Mouse (Mus musculus) kidney, embryonic 15.5 days (tissue): ENCODE measurements around the gene Hist1h3b. TPM values are rescaled to one million over a fixed set of nuclear protein-coding genes. Genes with fewer than 3 reads are reported as not detected.
"Not testable (repeated sequence)": the region's sequence is repeated elsewhere in the genome, so short reads cannot be mapped to it uniquely, and the experiment has no call there.

Source experiments
- ATAC-seq: fragments of 200-750 bp; cut with Nextera tagmentation; replicated peaks from 2 replicates; pipeline ENCODE4 v1.8.0; 2017; ENCODE audit warnings: moderate TSS enrichment; ENCODE audit not compliant: low FRiP score
- H3K27ac ChIP-seq: fragments of 300-500 bp; sonication (generic); 2 replicates; pipeline ENCODE4 v1.5.1; 2015; ENCODE audit warnings: mild to moderate bottlenecking, inconsistent platforms
- H3K27me3 ChIP-seq: fragments of 300-500 bp; sonication (generic); 2 replicates; pipeline ENCODE4 v1.6.1; 2015; ENCODE audit warnings: inconsistent platforms
- H3K36me3 ChIP-seq: fragments of 300-500 bp; sonication (generic); 2 replicates; pipeline ENCODE4 v1.6.1; 2015; ENCODE audit warnings: inconsistent platforms
- H3K4me1 ChIP-seq: fragments of 300-500 bp; sonication (generic); 2 replicates; pipeline ENCODE4 v1.6.1; 2015; ENCODE audit warnings: inconsistent platforms
- H3K4me2 ChIP-seq: fragments of 300-500 bp; sonication (generic); 2 replicates; pipeline ENCODE4 v1.6.1; 2015; ENCODE audit warnings: moderate library complexity, mild to moderate bottlenecking, inconsistent platforms
- H3K4me3 ChIP-seq: fragments of 300-500 bp; sonication (generic); replicated peaks from 2 replicates; pipeline ENCODE4 v1.5.1; 2015; ENCODE audit warnings: mild to moderate bottlenecking, inconsistent platforms
- H3K9ac ChIP-seq: fragments of 300-500 bp; sonication (generic); 2 replicates; pipeline ENCODE4 v1.6.1; 2015; ENCODE audit warnings: mild to moderate bottlenecking, inconsistent platforms
- H3K9me3 ChIP-seq: fragments of 300-500 bp; sonication (generic); replicated peaks from 2 replicates; pipeline ENCODE4 v1.6.1; 2016; ENCODE audit warnings: inconsistent platforms
- WGBS: fragments of 180-500 bp; shearing (Covaris S2); methylation state at CpG from one replicate; pipeline ENCODE4 v1.1.7; 2015; ENCODE audit warnings: mixed read lengths; 5-methylcytosine and 5-hydroxymethylcytosine counted together
- polyA plus RNA-seq: library from polyadenylated mRNA; unstranded; fragments of >200 nt; fragmentation: Nextera tagmentation; extraction: Ambion mirVana; gene quantifications from 2 replicates; pipeline ENCODE4 v1.2.1, GENCODE M21; 2015

Hist1h3b gene
- polyA plus RNA-seq, 1 experiment from 2014 or later: 11.3 TPM

DNA sequence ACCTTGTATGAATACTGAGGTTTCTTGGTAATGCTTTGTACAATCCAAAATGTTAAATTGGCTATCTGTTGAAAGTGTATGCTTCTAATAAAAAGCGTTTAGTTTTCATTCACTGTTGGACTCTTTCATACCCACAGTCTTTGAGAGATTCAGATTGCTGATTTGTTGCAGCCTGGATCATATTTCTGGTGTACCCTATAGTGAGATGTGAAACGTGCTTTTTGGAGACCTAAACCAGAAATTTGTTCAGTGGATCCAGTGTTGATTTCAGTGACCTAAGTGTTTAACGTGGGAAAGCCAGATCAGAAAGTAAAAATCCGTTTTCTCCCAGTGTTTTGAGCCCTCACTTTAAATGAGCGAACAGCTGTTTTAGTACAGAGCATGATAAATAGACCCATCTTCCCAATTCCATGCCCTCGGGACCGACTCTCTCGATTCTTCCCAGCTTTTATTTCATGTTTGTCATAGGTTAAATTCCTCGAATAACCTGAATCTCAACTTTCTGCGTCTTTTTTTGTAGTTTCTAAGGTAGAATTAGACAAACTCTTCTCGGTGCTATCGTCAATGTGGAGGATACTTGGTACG lies 11.7 kb upstream of the Hist1h3b start:
- no peak for ATAC-seq
- no peaks in the 10 kb centered on the region for H3K27me3 ChIP-seq
- no peaks in the 10 kb centered on the region for H3K36me3 ChIP-seq
- peaks cover 19% of the 10 kb centered on the region for H3K4me1 ChIP-seq
- WGBS: 22% methylated on average over 13 of the region's 13 CpGs
- peak overlapping the region; percentile 100 for H3K27ac ChIP-seq
- H3K4me3 ChIP-seq: peak overlapping the region; percentile 61
- H3K9ac ChIP-seq: peak overlapping the region; percentile 80
- peak overlapping the region; percentile 89 for H3K4me2 ChIP-seq
- H3K9me3 ChIP-seq: no peaks in the 10 kb centered on the region

- 47% methylated on average over 5 of the region's 5 CpGs for WGBS
- H3K4me1 ChIP-seq: peaks cover 19% of the 10 kb centered on the region
- H3K4me3 ChIP-seq: peak overlapping the region; percentile 61
- no peak for ATAC-seq
- no peaks in the 10 kb centered on the region for H3K36me3 ChIP-seq
- no peaks in the 10 kb centered on the region for H3K9me3 ChIP-seq
- H3K4me2 ChIP-seq: peak overlapping the region; percentile 89
- peak overlapping the region; percentile 100 for H3K27ac ChIP-seq
- peak overlapping the region; percentile 80; the same call in 1 of the 2 replicates for H3K9ac ChIP-seq
- H3K27me3 ChIP-seq: no peaks in the 10 kb centered on the region
Measured at GRCm38 (mm10) chr13:23740910-23741309, 11.2 kb upstream of the Hist1h3b start.

DNA sequence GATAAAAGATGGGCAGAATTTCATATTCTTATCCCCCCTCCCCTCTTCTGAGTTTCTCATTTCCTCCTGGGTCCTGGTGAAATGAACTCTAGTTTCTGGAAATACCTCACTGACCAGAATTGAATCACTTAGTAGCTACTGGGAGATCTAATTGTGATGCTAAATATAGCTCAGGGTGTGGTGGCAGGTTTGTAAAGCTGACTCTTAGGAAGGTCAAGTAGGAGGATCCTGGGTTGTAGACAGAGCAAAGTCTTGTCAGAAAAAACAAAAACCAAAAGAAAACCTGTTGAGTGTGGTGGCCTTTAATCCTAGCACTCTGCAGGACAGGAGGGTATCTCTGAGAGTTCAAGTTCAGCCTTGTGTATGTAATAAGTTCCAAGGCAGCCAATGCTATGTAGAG lies 10.1 kb upstream of the Hist1h3b start:
- Histone ChIP-seq H3K27me3 (no peaks in the 10 kb centered on the region), H3K27ac (no peak overlapping the region), H3K4me1 (peaks cover 19% of the 10 kb centered on the region), H3K4me2 (no peak overlapping the region), H3K9me3 (no peaks in the 10 kb centered on the region), H3K4me3 (no peak overlapping the region), H3K36me3 (no peaks in the 10 kb centered on the region), H3K9ac (no peak overlapping the region)
- no peak for ATAC-seq

- Histone ChIP-seq H3K4me1 (peaks cover 27% of the 10 kb centered on the region), H3K4me2 (no peak overlapping the region), H3K9me3 (no peaks in the 10 kb centered on the region), H3K27me3 (no peaks in the 10 kb centered on the region), H3K36me3 (no peaks in the 10 kb centered on the region), H3K9ac (no peak overlapping the region), H3K4me3 (no peak overlapping the region), H3K27ac (peak overlapping the region; percentile 4; the same call in 1 of the 2 replicates)
- WGBS: 86% methylated on average over 5 of the region's 5 CpGs
- no peak for ATAC-seq
Measured at GRCm38 (mm10) chr13:23743215-23743614, 8.9 kb upstream of the Hist1h3b start.

- no peak for ATAC-seq
- no peak overlapping the region for H3K9ac ChIP-seq
Measured at GRCm38 (mm10) chr13:23743963-23744362, 8.1 kb upstream of the Hist1h3b start.

GRCm38 (mm10) chr13:23744421-23745380 lies 7.4 kb upstream of the Hist1h3b start:
- H3K36me3 ChIP-seq: no peaks in the 10 kb centered on the region
- peak overlapping the region; percentile 66 for H3K4me2 ChIP-seq
- H3K27me3 ChIP-seq: no peaks in the 10 kb centered on the region
- H3K4me1 ChIP-seq: peaks cover 32% of the 10 kb centered on the region
- H3K9ac ChIP-seq: peak overlapping the region; percentile 61
- no peak for ATAC-seq
- H3K27ac ChIP-seq: peak overlapping the region; percentile 100
- H3K9me3 ChIP-seq: no peaks in the 10 kb centered on the region
- WGBS: under 1% methylated on average over 23 of the region's 36 CpGs
- peak overlapping the region; percentile 52 for H3K4me3 ChIP-seq

More at GRCm38 (mm10) chr13:23743963-23744362, 8.1 kb upstream of the Hist1h3b start:
- no peaks in the 10 kb centered on the region for H3K27me3 ChIP-seq
- H3K4me3 ChIP-seq: peak overlapping the region; percentile 52
- peak overlapping the region; percentile 66 for H3K4me2 ChIP-seq
- peaks cover 32% of the 10 kb centered on the region for H3K4me1 ChIP-seq
- WGBS: 48% methylated on average over 4 of the region's 4 CpGs
- no peaks in the 10 kb centered on the region for H3K36me3 ChIP-seq
- H3K9me3 ChIP-seq: no peaks in the 10 kb centered on the region
- peak overlapping the region; percentile 100 for H3K27ac ChIP-seq

DNA sequence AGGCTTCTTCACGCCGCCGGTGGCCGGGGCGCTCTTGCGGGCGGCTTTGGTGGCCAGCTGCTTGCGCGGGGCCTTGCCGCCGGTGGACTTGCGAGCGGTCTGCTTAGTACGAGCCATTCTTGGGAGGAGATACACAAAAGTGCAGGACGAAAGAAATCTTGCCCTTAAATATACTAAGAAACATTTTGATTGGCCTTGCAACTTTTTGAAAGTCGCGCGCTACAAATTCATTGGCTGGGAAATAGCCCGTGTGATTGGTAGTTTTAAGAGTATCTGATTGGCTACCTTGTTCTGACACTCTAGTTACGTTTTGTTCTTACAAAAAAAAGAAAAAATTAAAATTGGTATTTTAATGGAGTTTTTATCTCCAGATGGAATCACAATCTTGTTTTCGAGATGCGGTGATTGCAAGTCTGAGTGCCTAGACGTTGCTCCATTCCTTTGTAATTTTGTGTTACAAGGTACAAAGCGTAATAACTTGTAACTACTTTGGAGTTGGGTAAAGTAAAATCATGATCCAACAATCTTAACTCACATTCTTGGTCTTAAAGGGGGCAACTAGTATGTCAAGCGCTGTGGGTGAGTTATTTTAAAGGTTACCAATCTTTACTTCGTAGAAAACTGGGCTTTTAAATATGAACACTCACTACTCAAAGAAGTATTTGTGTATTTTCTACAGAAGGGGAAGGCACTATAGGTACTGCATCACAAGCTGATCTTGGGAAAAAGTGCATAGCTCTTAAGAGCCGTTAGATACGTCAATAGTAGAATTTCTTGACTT lies 6.5 kb upstream of the Hist1h3b start, which contains the start of gene Hist1h3c:
Gene Hist1h3c (minus strand): TSS at position 222 of the 781 bp plus-strand sequence.
- Histone ChIP-seq H3K27me3 (no peaks in the 10 kb centered on the region), H3K4me3 (peak within 1 kb of the TSS; percentile 52), H3K4me2 (peak within 1 kb of the TSS; percentile 66), H3K4me1 (peaks cover 28% of the 10 kb centered on the region), H3K27ac (peak within 1 kb of the TSS; percentile 100), H3K9me3 (no peaks in the 10 kb centered on the region), H3K9ac (peak within 1 kb of the TSS; percentile 61), H3K36me3 (no peaks in the 10 kb centered on the region)
- WGBS: 1% methylated on average over 25 of the region's 28 CpGs
- peak; percentile 80 for ATAC-seq

GRCm38 (mm10) chr13:23746201-23747080 lies 5.6 kb upstream of the Hist1h3b start, which contains the start of gene Hist1h2bb:
Hist1h2bb (plus strand) TSS chr13:23746734.
- WGBS: under 1% methylated on average over 48 of the region's 58 CpGs
- peak within 1 kb of the TSS; percentile 60 for H3K9ac ChIP-seq
- peak within 1 kb of the TSS; percentile 100 for H3K27ac ChIP-seq
- H3K27me3 ChIP-seq, H3K9me3 ChIP-seq, H3K36me3 ChIP-seq: not testable (repeated sequence)
- H3K4me1 ChIP-seq: peaks cover 24% of the 10 kb centered on the region
- peak within 1 kb of the TSS; percentile 66 for H3K4me2 ChIP-seq
- peak within 1 kb of the TSS; percentile 52 for H3K4me3 ChIP-seq
- peak; percentile 90 for ATAC-seq

- peak overlapping the region; percentile 59 for H3K4me2 ChIP-seq
- ATAC-seq: peak; percentile 1; the same call in 1 of the 2 replicates
- peak overlapping the region; percentile 60 for H3K9ac ChIP-seq
- no peaks in the 10 kb centered on the region for H3K27me3 ChIP-seq
- WGBS: 5% methylated on average over 13 of the region's 13 CpGs
- no peaks in the 10 kb centered on the region for H3K36me3 ChIP-seq
- peak overlapping the region; percentile 52 for H3K4me3 ChIP-seq
- H3K27ac ChIP-seq: peak overlapping the region; percentile 100
- H3K4me1 ChIP-seq: peaks cover 20% of the 10 kb centered on the region
- no peaks in the 10 kb centered on the region for H3K9me3 ChIP-seq
Measured at GRCm38 (mm10) chr13:23747081-23747891, 4.8 kb upstream of the Hist1h3b start.

DNA sequence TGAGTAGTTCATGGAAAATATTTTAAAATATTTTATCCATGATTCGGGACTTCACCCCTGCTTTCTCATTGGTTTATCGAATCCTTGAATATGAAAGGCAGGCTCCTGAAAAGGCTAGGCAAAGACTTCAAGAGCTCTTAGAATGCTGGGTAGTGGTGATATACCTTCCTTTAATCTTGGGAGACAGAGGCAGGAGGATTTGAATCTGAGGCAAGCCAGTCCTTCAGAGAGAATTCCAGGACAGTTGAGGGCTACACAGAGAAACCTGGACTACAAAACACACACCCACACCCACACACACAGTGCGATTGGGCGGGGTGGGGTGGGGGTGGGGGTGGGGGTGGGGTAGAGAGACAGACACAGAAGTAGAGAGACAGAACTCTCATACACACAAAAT lies 4.2 kb upstream of the Hist1h3b start:
- Histone ChIP-seq H3K4me1 (peaks cover 20% of the 10 kb centered on the region), H3K27me3 (no peaks in the 10 kb centered on the region), H3K9ac (no peak overlapping the region; the same call in 1 of the 2 replicates), H3K4me3 (0 out of 2 replicates have a peak overlapping the region, but pooled peaks have one; percentile 52), H3K36me3 (no peaks in the 10 kb centered on the region), H3K4me2 (peak overlapping the region; percentile 59), H3K9me3 (no peaks in the 10 kb centered on the region), H3K27ac (peak overlapping the region; percentile 100)
- no peak for ATAC-seq
- WGBS: 9% methylated on average over 4 of the region's 4 CpGs
